ENCODE assay signal across 26 mouse cellular contexts in the genomic region with DNA sequence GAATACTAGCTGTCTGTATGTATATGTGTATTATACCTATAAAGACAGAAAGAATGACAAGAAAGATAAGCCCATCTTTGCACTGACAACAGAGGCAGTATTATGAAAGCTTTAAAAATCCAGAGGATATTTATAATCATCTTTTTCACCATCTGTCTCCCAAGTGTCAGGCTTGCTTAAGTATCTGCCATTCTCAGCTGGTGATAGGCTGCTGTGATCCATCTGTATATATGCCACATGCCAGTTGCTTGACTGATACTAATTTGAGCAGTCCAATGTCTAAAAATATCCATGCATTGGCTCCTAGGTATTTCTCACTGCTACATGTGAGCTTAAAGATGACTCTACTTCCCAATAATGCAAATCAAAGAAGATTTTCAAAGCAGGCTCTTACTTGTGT.
DNase-seq lines count a peak whose midpoint lies in the region; ATAC-seq and TF ChIP-seq lines count a peak whose summit lies in the region.
"Had no signal": no experiment of that assay in that cellular context is flagged by ENCODE, and none has a peak within 500 bp of the region (broad histone marks: within the 10 kb centered on the region; RNA-seq: fewer than 3 reads in every experiment).

No protein-coding gene starts in this region.

- H3K4me1 ChIP-seq in forebrain, embryonic 14.5 days (ENCODE audit: control insufficient read depth, insufficient read depth, low read length) = no peaks in the 10 kb centered on the region
- no peaks in the 10 kb centered on the region for H3K4me1 ChIP-seq in forebrain, embryonic 15.5 days
- H3K4me1 ChIP-seq: embryonic facial prominence, embryonic 13.5 days; hindbrain, embryonic 15.5 days; kidney, embryonic 15.5 days; liver, embryonic 15.5 days; midbrain, embryonic 15.5 days; neural tube, embryonic 12.5 days had no signal

- no peak overlapping the region for H3K27ac ChIP-seq in forebrain, embryonic 14.5 days (ENCODE audit: low read depth, low read length)
- no peak overlapping the region for H3K27ac ChIP-seq in forebrain, embryonic 15.5 days (replicated peaks)
- H3K27ac ChIP-seq: embryonic facial prominence, embryonic 13.5 days; gastrocnemius, adult 2 months; heart, embryonic 13.5 days; hindbrain, embryonic 15.5 days; kidney, embryonic 15.5 days; liver, embryonic 15.5 days; midbrain, embryonic 15.5 days; neural tube, embryonic 12.5 days had no signal

- peak; percentile 60 for DNase-seq in forebrain, embryonic 14.5 days (ENCODE audit: low spot score)
- peak; percentile 14 for DNase-seq in layer of hippocampus, adult 9-11 months
- no peak for DNase-seq in layer of hippocampus, adult 9-10 months (ENCODE audit: low spot score)
- DNase-seq in brain, adult 2 months (ENCODE audit: low read depth, low spot score) = peak; percentile 43
- no peak for DNase-seq in embryo, embryonic 9.5 days (ENCODE audit: extremely low spot score)
- DNase-seq: adrenal gland, postnatal 14 days; cerebellum, adult 2 months; cerebellum, postnatal 36 days; gastrocnemius, adult 2 months; heart, postnatal 10 days; kidney, adult 18-20 months; kidney, postnatal 25 days; lung, embryonic 14.5 days; lung, postnatal 14 days; thymus, postnatal 4 days had no signal

- TF ChIP-seq POLR2A in myocyte (IDR thresholded peaks at IDR 0.05; ENCODE audit: insufficient read length, low read depth) = no peak

- no peak overlapping the region for H3K4me2 ChIP-seq in forebrain, embryonic 14.5 days (ENCODE audit: low read length)
- H3K4me2 ChIP-seq in forebrain, embryonic 15.5 days (replicated peaks) = no peak overlapping the region
- no peak overlapping the region for H3K4me2 ChIP-seq in myocyte (ENCODE audit: low read depth)
- H3K4me2 ChIP-seq: embryonic facial prominence, embryonic 13.5 days; heart, embryonic 13.5 days; hindbrain, embryonic 15.5 days; kidney, embryonic 15.5 days; liver, embryonic 15.5 days; lung, embryonic 14.5 days; midbrain, embryonic 15.5 days; neural tube, embryonic 12.5 days had no signal

- no peaks in the 10 kb centered on the region for H3K79me2 ChIP-seq in myocyte (ENCODE audit: control insufficient read depth, insufficient read depth)

- H3ac ChIP-seq in myocyte (ENCODE audit: control insufficient read depth, insufficient read length) = no peak overlapping the region

- no peak for ATAC-seq in forebrain, embryonic 14.5 days
- ATAC-seq in forebrain, embryonic 15.5 days (replicated peaks) = no peak
- ATAC-seq: CD4-positive, CD25-positive, alpha-beta regulatory T cell, adult 4 months; midbrain, embryonic 15.5 days had no signal

- no peaks in the 10 kb centered on the region for H3K27me3 ChIP-seq in forebrain, embryonic 14.5 days (replicated peaks; ENCODE audit: control insufficient read depth, insufficient read depth, low read length)
- no peaks in the 10 kb centered on the region for H3K27me3 ChIP-seq in forebrain, embryonic 15.5 days
- no peaks in the 10 kb centered on the region for H3K27me3 ChIP-seq in myocyte (ENCODE audit: control insufficient read depth, insufficient read depth, insufficient read length)
- H3K27me3 ChIP-seq: embryonic facial prominence, embryonic 13.5 days; heart, embryonic 13.5 days; hindbrain, embryonic 15.5 days; kidney, embryonic 15.5 days; liver, embryonic 15.5 days; midbrain, embryonic 15.5 days; neural tube, embryonic 12.5 days had no signal

- no peak overlapping the region for H3K9ac ChIP-seq in forebrain, embryonic 14.5 days (ENCODE audit: low read length)
- H3K9ac ChIP-seq in forebrain, embryonic 15.5 days (replicated peaks) = no peak overlapping the region
- H3K9ac ChIP-seq: embryonic facial prominence, embryonic 13.5 days; heart, embryonic 13.5 days; hindbrain, embryonic 15.5 days; kidney, embryonic 15.5 days; liver, embryonic 15.5 days; lung, embryonic 14.5 days; midbrain, embryonic 15.5 days; neural tube, embryonic 12.5 days had no signal

- H3K9me3 ChIP-seq in forebrain, embryonic 14.5 days (replicated peaks; ENCODE audit: control insufficient read depth, low read length) = no peaks in the 10 kb centered on the region
- no peaks in the 10 kb centered on the region for H3K9me3 ChIP-seq in forebrain, embryonic 15.5 days
- H3K9me3 ChIP-seq: embryonic facial prominence, embryonic 13.5 days; heart, embryonic 13.5 days; hindbrain, embryonic 15.5 days; kidney, embryonic 15.5 days; liver, embryonic 15.5 days; midbrain, embryonic 15.5 days; neural tube, embryonic 12.5 days had no signal

- H3K4me3 ChIP-seq in forebrain, embryonic 14.5 days (ENCODE audit: low read depth, low read length) = no peak overlapping the region
- no peak overlapping the region for H3K4me3 ChIP-seq in forebrain, embryonic 15.5 days
- H3K4me3 ChIP-seq in myocyte = no peak overlapping the region
- H3K4me3 ChIP-seq: embryonic facial prominence, embryonic 13.5 days; erythroblast, embryonic 14.5 days; gastrocnemius, adult 2 months; heart, embryonic 13.5 days; hindbrain, embryonic 15.5 days; kidney, embryonic 15.5 days; liver, embryonic 15.5 days; midbrain, embryonic 15.5 days; neural tube, embryonic 12.5 days had no signal

- H3K36me3 ChIP-seq in forebrain, embryonic 14.5 days (ENCODE audit: control insufficient read depth, insufficient read depth, low read length) = no peaks in the 10 kb centered on the region
- H3K36me3 ChIP-seq in forebrain, embryonic 15.5 days = no peaks in the 10 kb centered on the region
- no peaks in the 10 kb centered on the region for H3K36me3 ChIP-seq in myocyte (ENCODE audit: control insufficient read depth, insufficient read depth)
- H3K36me3 ChIP-seq: embryonic facial prominence, embryonic 13.5 days; heart, embryonic 13.5 days; hindbrain, embryonic 15.5 days; kidney, embryonic 15.5 days; liver, embryonic 15.5 days; midbrain, embryonic 15.5 days; neural tube, embryonic 12.5 days had no signal

TF ChIP-seq in myocyte, 11 proteins besides CTCF, POLR2A, EP300 and RAD21:
- no peak for TF ChIP-seq CEBPB (IDR thresholded peaks at IDR 0.05; ENCODE audit: insufficient read depth, poor library complexity, severe bottlenecking)
- peak in 2 of 3 experiments; percentile 40 to 53 for TF ChIP-seq MYOD1 (IDR thresholded peaks at IDR 0.05; ENCODE audit: control insufficient read depth in 1 of 3, insufficient read length in 2 of 3, low read depth in 2 of 3)
- peak in 1 of 3 experiments; percentile 80 for TF ChIP-seq MYOG (IDR thresholded peaks at IDR 0.05; ENCODE audit: control insufficient read depth in 1 of 3, insufficient read depth in 1 of 3, insufficient read length in 2 of 3, low read depth in 2 of 3)
- no peak for TF ChIP-seq POLR2AphosphoS2 (IDR thresholded peaks at IDR 0.05; ENCODE audit: insufficient read length, low read depth)
- TF ChIP-seq SRF (IDR thresholded peaks at IDR 0.05; ENCODE audit: control insufficient read depth, insufficient read length, low read depth) = no peak

Comparison
In these comparisons a context has a peak if more than half of its experiments do, and no peak if none do; other contexts are left out.
1. DNase-seq: peak in forebrain, embryonic 14.5 days (single experiment), layer of hippocampus, adult 9-11 months (single experiment) and brain, adult 2 months (single experiment); none in layer of hippocampus, adult 9-10 months (single experiment) and embryo, embryonic 9.5 days (single experiment).